Mouse (Mus musculus): ENCODE data around the gene Runx2.

The Runx2 gene

GRCm38 (mm10) chr17:44520122-44521075 is 294.2 kb downstream of the Runx2 start:
- no peak for DNase-seq

DNA sequence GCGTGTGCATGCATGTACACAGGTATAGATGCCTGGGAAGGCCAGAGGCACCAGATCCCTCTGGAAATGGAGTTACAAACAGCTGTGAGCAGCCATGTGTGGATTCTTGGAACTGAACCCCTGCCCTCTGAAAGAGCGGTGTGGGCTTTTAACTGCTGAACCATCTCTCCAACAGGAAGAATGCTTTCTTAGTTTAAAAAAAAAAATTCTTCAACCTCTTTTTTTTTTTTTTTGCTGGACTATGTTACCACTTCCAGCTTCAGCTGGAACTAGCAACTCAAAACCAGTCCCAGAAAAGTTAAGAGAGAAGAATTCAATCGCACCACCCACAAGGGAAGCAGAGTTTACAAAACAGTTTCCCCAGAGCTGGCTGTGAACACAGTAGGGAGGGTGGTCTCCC is 295.2 kb downstream of the Runx2 start:
- DNase-seq, result no peak

DNA sequence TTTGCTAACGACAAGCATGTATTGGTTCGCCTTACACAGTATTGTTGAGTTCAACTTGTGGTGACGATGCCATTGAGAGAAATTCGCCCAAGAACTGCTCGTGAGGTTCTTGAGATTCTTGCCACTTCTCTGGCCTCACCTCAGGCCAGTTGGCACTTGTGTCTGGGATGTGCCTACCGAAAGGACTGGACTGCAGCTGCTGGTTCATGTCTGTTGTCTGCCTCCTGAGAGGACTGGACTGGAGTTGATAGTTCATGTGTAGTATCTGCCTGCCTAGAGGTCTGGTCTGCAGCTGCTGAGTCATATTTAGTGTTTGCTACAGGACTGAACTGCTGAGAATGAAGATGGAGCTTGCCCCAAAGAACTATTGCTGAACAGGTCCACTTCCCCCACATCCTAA is 296.4 kb downstream of the Runx2 start:
- no peak for DNase-seq

DNA sequence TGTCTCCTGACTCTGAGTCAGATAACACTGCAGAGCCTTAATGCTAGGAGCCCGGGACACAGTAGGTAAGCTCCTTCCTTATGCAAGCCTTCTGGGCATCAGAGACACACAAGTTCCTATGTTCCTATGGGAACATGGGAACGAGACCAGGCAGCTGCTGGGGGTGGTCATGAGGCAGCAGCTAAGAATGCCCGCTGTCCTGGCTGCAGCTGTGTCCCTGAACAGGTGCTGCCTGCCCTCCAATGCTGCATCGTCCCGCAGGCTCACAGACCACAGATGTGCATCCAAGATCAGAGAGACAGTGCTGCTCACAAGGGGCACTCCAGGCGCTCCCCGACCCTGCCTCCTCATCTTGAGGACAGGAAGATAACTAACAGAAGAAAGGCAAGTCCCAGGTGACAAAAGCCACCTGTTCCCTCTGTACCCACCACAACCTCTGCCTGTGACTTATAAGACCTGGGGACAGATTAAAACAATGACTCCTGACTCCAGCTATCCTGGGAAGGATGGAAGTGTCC is 306.3 kb downstream of the Runx2 start:
- no peak for DNase-seq

- DNase-seq, result no peak
Observed at GRCm38 (mm10) chr17:44507741-44508140, 306.9 kb downstream of the Runx2 start.

GRCm38 (mm10) chr17:44506524-44506923 is 308.1 kb downstream of the Runx2 start:
- DNase-seq, result no peak

DNA sequence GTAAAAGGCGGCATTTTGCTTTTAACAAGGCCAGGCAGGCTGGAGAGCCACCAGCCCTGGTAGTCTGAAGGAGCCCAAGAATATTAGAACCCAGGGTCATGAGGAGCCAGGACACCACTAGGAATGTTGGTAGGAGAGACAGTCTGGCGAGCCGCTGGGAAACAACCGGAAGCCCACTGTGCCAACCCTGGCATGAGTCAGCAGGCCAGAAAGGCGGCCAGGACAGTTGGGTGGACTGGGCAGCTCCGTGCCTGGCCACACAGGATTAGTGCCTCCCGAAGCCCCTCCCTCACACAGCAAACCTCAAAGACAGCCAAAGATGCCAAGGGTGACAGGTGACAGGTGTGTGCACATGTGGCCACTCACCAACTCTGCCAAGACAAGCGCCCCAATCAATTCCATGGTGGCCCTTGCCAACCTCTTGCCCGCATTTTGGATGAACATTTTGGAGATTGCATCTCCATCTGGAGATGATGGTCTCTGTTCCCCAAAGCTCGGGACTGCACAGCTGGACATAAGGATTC is 309.7 kb downstream of the Runx2 start:
- no peak for DNase-seq

DNA sequence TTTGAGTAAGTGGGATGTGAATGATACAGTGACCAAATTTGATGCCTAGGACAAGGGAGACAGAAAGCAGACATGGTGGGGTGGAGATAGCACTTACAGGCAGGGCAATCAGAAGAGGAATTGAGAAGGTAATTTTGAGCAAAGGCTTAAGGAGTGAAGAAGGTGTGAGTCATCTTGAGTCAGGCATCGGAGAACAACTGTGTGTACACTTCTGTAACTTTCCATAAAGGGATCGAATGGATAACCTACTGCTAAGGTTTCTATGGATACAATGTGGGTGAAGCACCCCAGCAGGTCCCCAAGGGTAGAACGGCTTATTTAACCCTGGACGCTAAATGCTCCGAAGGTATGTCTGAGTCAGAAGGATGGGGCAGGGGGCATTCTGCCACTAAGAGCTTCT is 312.4 kb downstream of the Runx2 start:
- DNase-seq, result no peak

- DNase-seq, result no peak
Observed at GRCm38 (mm10) chr17:44500306-44500899, 314.2 kb downstream of the Runx2 start.

DNA sequence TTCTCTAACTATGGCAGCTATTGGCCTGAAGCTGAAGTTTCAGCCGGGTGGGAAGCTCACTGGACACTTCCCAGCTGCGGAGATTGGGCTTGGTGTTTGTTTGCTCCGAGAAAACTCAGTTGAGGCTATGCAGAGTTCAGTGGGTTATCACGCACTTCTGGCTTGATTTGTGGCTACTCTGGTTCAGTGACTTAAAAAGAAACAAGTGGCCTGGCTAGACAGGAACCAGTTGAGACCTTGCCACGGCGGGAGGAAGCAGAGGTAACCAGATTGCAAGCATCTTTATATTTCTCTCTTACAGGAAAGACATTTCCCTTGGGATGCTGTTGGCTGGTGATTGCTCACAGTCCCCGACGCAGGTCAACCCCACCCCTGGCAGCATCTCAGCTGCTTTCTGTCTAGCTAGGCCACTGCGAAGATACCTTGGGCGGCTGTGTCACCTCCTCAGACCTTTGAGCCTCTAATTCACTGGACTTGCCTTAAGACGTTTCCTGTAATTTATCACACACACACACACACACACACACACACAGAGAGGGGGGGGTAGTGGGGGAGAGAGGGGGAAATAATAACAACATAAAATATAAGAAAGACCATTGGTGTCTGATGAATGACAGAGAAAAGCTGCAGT is 324.3 kb downstream of the Runx2 start:
- DNase-seq, result no peak

- no peak for DNase-seq
Observed at GRCm38 (mm10) chr17:44489346-44489745, 325.3 kb downstream of the Runx2 start.

- DNase-seq, result peak; percentile 17
Observed at GRCm38 (mm10) chr17:44487514-44488244, 326.9 kb downstream of the Runx2 start.

DNA sequence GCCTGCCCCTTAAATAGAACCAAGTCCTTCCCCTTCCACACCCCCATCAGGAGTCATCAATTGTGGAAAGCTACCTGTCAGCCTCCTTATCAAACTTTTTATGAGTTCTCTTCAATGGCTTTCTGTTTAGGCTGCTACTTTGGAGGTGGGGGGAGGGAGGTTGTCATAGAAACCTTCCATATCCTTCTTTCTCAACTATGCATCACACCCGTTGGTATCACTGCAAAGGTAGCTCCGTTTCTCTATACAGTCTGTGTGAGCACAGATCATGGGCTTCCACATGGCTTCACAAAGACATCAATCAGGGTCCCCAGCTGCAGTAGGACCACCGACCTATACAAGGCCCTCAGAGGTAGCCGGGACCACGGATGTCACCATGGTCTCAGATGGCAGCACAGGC is 329.3 kb downstream of the Runx2 start:
- DNase-seq, result no peak

DNA sequence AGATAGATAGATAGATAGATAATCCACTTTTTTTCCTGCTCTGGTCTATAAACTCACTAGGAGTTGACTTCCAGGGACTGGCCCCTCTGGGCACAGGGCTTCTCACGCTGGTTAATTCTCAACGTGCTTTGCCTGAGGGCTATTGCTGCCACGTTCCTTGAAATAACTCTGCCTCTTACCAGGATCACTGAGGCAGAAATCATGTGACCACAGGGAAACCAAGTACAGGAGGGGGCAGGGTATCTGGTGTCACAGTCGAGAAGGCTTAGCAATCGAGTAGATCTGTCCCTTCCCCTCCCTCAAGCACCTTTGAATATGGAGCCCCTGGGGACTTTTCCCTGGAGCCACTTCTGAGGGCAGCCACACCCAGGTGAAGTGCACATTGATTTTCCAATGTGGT is 334.7 kb downstream of the Runx2 start:
- no peak for DNase-seq

GRCm38 (mm10) chr17:44479491-44479890 is 335.1 kb downstream of the Runx2 start:
- DNase-seq, result no peak

DNA sequence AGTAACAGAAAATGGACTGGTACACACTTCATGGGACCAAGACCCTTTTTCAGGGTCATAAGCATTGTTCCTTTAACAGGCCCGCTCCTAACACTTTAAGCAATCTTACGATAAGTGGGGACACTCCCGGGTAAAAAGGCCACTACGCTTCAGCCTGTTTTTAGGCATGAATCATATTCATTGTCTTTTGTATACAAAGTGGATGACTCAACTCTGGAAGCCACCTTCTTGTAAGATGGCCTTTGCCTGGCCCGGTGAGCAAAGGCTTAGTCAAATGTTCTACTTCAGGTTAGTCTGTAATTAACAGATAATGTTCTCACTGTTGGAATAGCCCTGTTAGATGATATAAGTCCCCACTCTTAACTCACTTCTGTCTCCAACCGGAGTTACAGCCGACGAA is 338.7 kb downstream of the Runx2 start:
- DNase-seq, result no peak

- no peak for DNase-seq
Observed at GRCm38 (mm10) chr17:44474280-44474679, 340.3 kb downstream of the Runx2 start.

DNA sequence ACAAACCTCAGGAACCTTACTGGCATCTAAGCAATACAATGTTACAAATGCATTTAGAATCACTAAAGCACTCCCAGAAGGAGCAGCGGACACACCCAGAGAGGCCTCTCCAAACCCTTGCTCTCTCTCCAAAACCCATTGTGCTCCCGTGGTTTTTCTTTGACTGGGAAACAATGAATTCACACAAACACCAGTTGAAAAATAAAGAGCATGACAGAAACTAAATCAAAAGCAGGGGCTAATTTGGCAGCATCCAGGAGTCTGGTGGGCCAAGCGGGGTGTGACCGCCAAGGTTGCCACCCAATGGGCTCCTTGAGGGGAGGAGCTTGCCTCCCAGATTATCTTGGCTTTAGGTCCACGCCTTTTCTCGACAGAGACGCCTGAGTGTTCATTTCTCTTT is 341.9 kb downstream of the Runx2 start:
- DNase-seq, result no peak

- DNase-seq, result no peak
Observed at GRCm38 (mm10) chr17:44463679-44464078, 350.9 kb downstream of the Runx2 start.

DNA sequence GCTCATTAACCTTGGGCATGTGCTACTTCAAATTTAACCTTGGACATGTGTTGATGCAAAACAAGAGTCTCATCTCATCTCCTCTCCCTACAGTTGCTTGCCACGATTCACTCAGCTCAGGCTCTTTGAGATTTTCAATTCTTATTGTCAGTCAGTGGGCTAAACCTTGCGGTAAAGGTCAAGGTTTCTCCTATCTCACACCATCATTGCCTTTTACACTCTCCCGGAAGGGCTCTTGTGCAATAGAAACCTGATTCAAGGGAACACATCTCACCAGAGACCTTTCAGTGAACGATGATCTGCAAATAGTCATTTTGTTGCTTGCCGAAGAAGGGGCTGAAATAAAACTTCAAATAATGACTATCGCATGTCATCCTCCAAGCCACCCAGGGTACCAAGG is 354.4 kb downstream of the Runx2 start:
- DNase-seq, result no peak

DNA sequence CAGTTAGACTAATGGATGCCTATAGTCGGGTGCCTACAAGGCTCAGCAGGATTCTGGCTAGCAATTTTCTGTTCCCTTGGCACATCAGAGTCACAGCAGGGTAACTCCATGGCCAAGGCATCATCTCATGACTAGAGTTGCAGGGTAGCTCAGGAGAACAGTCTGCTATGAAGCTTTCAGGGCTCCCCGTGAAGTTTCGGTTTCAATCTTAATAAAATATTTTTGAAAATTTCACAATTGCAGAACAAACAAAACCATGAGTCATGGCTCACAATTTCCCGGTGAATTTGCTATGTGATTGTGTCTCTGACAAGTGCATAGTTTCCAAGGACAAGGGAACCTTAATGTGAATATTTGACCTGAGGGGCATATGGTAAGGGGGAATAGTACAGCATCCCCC is 355.6 kb downstream of the Runx2 start:
- DNase-seq, result no peak

- DNase-seq, result no peak
Observed at GRCm38 (mm10) chr17:44456696-44457095, 357.9 kb downstream of the Runx2 start.
